Mouse (Mus musculus) ES-E14 (cell line): ENCODE measurements around the gene Azin2. TPM values are rescaled to one million over a fixed set of nuclear protein-coding genes. Genes with fewer than 3 reads are reported as not detected.

Experiments used
- DNase-seq: peaks from one replicate; pipeline ENCODE4 v3.0.0-alpha.2; 2013; ENCODE audit warnings: low read depth, low spot score
- H3K27ac ChIP-seq: 2 replicates; pipeline ENCODE4 v1.5.1; 2012; ENCODE audit warnings: low read depth, mild to moderate bottlenecking, low read length, moderate library complexity, mixed read lengths; ENCODE audit not compliant: poor library complexity, insufficient read depth, severe bottlenecking
- H3K36me3 ChIP-seq: 2 replicates; pipeline ENCODE4 v1.6.1; 2012; ENCODE audit warnings: mild to moderate bottlenecking, low read length, moderate library complexity, mixed read lengths; ENCODE audit not compliant: control insufficient read depth, poor library complexity, insufficient read depth, severe bottlenecking
- H3K4me1 ChIP-seq, 2 experiments: fragments of 150-350 bp in 1 of 2; sonication (generic) in 1 of 2; 2 replicates each; pipeline ENCODE4 v1.6.1; 2012; ENCODE audit warnings: low read length in 2 of 2, mild to moderate bottlenecking in 1 of 2, mixed read lengths in 1 of 2; ENCODE audit not compliant: control insufficient read depth in 2 of 2, insufficient read depth in 2 of 2, poor library complexity in 1 of 2
- H3K4me3 ChIP-seq, 2 experiments: fragments of 150-350 bp in 1 of 2; sonication (generic) in 1 of 2; 2 replicates each; pipeline ENCODE4 v1.5.1; 2012; ENCODE audit warnings: low read length in 2 of 2, low read depth in 1 of 2, mild to moderate bottlenecking in 1 of 2, mixed read lengths in 1 of 2; ENCODE audit not compliant: insufficient read depth in 1 of 2, poor library complexity in 1 of 2, severe bottlenecking in 1 of 2
- H3K9ac ChIP-seq: 2 replicates; pipeline ENCODE4 v1.6.1; 2012; ENCODE audit warnings: low read depth, mild to moderate bottlenecking, low read length, mixed read lengths; ENCODE audit not compliant: poor library complexity, insufficient read depth, severe bottlenecking
- H3K9me3 ChIP-seq: fragments of 150-350 bp; sonication (generic); 2 replicates; pipeline ENCODE4 v1.6.1; 2012; ENCODE audit warnings: low read depth, mild to moderate bottlenecking, low read length; ENCODE audit not compliant: control insufficient read depth, insufficient read depth
- CHD2 ChIP-seq: IDR thresholded peaks from 2 replicates; pipeline ENCODE4 v1.6.1; 2014; ENCODE audit warnings: mild to moderate bottlenecking, low read depth, low read length, inconsistent platforms
- HCFC1 ChIP-seq: IDR thresholded peaks from 2 replicates; pipeline ENCODE4 v1.6.1; 2012; ENCODE audit warnings: low read length, inconsistent platforms, borderline replicate concordance; ENCODE audit not compliant: insufficient read depth
- MAFK ChIP-seq: IDR thresholded peaks from 2 replicates; pipeline ENCODE4 v1.6.1; 2014; ENCODE audit warnings: mild to moderate bottlenecking, low read depth, low read length, inconsistent platforms; ENCODE audit not compliant: insufficient read depth
- ZC3H11A ChIP-seq: IDR thresholded peaks from 2 replicates; pipeline ENCODE4 v1.6.1; 2012; ENCODE audit warnings: low read depth, mild to moderate bottlenecking, inconsistent platforms, low read length, borderline replicate concordance
- ZNF384 ChIP-seq: IDR thresholded peaks from 2 replicates; pipeline ENCODE4 v1.6.1; 2012; ENCODE audit warnings: low read depth, low read length, inconsistent platforms
- in situ Hi-C, 2 experiments: fragments of 600-800 bp; cut with MboI; formaldehyde crosslinking; loops; one replicate each; pipeline ENCODE4 v1.15.1; 2025; ENCODE audit warnings: low sequenced_read_pairs in 2 of 2, inconsistent platforms in 1 of 2; ENCODE audit not compliant: unreplicated experiment in 2 of 2
- total RNA-seq: library from RNA; depleted of rRNA; stranded (reverse); fragments of 300-350 nt; gene quantifications from 2 replicates; pipeline ENCODE4 v1.2.3, GENCODE M21; 2012

Gene Azin2
- total RNA-seq, 1 experiment, result 16.0 TPM

DNA sequence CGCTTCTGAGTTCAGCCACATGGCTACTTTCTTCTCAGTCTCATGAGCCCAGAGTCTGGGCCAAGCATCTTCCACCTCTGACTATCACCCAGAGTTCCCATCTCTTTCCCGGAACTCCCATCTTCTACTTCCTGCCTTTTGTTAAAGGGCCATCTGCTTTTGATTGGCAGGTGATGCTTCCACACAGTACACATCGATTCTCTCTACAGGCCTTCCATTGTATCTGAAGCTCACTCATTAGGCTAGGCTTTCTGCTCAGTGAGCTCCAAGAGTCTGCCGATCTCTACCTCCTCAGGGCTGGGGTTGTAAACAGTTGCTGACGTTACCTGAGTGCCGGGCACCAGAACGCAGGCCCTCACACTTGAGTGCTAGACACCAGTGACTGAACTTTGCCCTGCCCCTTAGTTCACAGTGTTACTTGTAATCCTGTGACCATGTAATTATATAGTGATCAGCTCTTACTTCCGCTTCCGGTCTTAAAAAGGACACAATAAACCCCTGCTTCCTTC is 29.3 kb upstream of the Azin2 start, which contains the start of gene Ak2:
TSS of gene Ak2 (plus strand) at position 459 of the 509 bp plus-strand sequence.
- peak within 1 kb of the TSS in 1 of 2 experiments; percentile 3; a peak in 1 of 4 replicates for H3K4me3 ChIP-seq
- in situ Hi-C loops, result no loop called here

DNA sequence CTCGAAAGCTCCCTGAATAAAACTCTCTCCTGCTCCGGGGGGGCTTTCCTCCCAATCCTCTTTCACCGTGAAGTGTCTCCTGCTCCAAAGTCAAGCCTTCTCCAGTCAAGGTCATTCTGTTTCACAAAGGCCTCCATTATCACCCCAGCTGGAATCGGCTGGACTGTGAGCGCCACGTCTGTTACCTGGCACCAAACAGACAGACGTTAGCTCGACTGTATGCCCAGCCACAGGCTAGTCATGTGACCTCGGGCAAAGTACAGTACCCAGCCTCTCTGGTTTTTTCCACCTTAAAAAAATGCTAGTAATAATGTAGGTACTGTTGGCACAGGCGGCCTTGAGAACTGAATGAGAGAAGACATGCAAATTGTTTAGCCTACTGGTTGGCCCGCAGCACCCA is 27.4 kb upstream of the Azin2 start:
- in situ Hi-C loops, result no loop called here
- 0 out of 2 replicates have a peak overlapping the region, but pooled peaks have one; percentile 33 for H3K9ac ChIP-seq
- H3K9me3 ChIP-seq, result no peaks in the 10 kb centered on the region
- no peak for DNase-seq
- H3K36me3 ChIP-seq, result no peaks in the 10 kb centered on the region
- H3K27ac ChIP-seq, result no peak overlapping the region
- no peak overlapping the region; a peak in 1 of 4 replicates for H3K4me3 ChIP-seq
- TF ChIP-seq HCFC1 (no peak), ZNF384 (no peak), ZC3H11A (no peak), MAFK (no peak), CHD2 (no peak)
- peaks cover 3 to 7% of the 10 kb centered on the region in 2 experiments; a peak in 3 of 4 replicates for H3K4me1 ChIP-seq

More for the DNA sequence above, 29.3 kb upstream of the Azin2 start, which contains the start of gene Ak2:
- Histone ChIP-seq H3K9ac (no peak within 1 kb of the TSS; the same call in 1 of the 2 replicates), H3K9me3 (no peaks in the 10 kb centered on the region), H3K4me1 (peaks cover 3 to 13% of the 10 kb centered on the region in 2 experiments; a peak in 3 of 4 replicates), H3K36me3 (peaks cover 11% of the 10 kb centered on the region; the same call in 1 of the 2 replicates), H3K27ac (no peak within 1 kb of the TSS)
- no peak for DNase-seq
- TF ChIP-seq MAFK (no peak), ZC3H11A (no peak), CHD2 (no peak), ZNF384 (no peak), HCFC1 (no peak)

DNA sequence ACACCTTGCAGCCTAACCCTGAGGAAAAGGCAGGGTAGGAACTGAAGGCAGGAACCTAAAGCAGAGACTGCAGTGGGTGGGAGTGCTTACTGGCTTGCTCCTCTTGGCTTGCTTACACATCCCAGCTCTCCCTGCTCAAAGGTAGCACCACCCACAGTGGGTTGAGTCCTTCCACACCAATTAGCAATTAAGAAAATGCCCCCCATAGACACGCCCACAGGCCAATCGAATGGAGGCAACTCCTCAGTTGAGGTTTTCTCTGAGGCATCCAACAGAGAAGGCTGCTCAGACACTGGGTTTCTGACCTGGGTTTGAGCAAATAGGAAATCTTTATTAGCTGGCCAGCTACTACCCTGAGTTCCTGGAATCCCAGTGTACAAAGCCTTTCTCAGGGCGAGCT is 26.7 kb upstream of the Azin2 start:
- DNase-seq, result no peak
- Histone ChIP-seq H3K36me3 (no peaks in the 10 kb centered on the region), H3K9me3 (no peaks in the 10 kb centered on the region), H3K9ac (no peak overlapping the region), H3K4me1 (peaks cover 3% of the 10 kb centered on the region in 2 experiments; a peak in 3 of 4 replicates), H3K27ac (peak overlapping the region; percentile 2; the same call in 1 of the 2 replicates), H3K4me3 (peak overlapping the region in 1 of 2 experiments; percentile 18; a peak in 1 of 4 replicates)
- in situ Hi-C loops, result no loop called here
- TF ChIP-seq CHD2, result no peak
- no peak for TF ChIP-seq ZNF384
- no peak for TF ChIP-seq ZC3H11A
- TF ChIP-seq MAFK, result no peak
- TF ChIP-seq HCFC1, result no peak

DNA sequence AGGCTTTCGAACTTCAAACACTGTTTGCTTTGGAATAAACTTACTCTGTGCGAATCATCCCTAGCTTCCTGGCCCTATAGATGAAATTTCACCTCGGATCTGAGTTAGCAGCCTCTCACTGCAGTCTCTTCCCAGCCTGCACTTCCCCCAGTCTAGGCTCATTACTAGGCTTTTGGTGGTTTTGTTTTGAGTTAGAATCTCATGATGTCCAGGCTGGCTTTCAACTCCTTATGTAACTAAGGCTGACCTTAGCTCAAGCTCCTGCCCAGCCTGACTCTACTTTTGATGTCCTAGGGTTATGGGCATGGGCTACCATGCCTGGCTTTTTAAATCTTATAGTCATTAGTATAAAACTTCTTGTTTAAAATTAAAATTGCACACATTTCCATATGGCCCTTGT is 22.4 kb upstream of the Azin2 start:
- H3K27ac ChIP-seq, result no peak overlapping the region
- no peak overlapping the region for H3K4me3 ChIP-seq
- no peak for DNase-seq
- in situ Hi-C loops, result no loop called here
- no peaks in the 10 kb centered on the region for H3K36me3 ChIP-seq
- peaks cover 3 to 9% of the 10 kb centered on the region in 2 experiments for H3K4me1 ChIP-seq
- TF ChIP-seq ZNF384 (no peak), ZC3H11A (no peak), MAFK (no peak), CHD2 (no peak), HCFC1 (no peak)
- no peaks in the 10 kb centered on the region for H3K9me3 ChIP-seq
- no peak overlapping the region for H3K9ac ChIP-seq

DNA sequence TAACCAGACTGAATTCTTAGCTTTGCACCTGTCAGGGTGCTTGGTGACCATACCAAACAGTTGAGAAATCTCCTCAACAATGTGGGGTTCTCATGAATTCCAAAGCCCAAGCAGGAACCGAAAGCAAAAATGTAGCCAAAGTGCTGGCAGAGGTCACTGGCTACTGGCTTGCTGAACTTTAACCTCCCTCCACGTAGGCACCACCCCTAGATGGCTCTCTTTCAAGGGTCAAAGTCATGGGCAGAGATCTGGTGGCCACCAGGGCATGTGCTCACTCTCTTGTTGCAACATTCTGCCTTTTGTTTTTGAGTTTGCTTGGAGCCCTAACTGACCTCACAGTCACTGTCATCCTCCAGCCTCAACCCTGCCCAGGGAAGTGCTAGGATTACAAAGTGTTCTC is 21.4 kb upstream of the Azin2 start:
- TF ChIP-seq ZNF384 (no peak), ZC3H11A (no peak), CHD2 (no peak), HCFC1 (no peak), MAFK (no peak)
- no peak for DNase-seq
- no peak overlapping the region for H3K27ac ChIP-seq
- H3K4me3 ChIP-seq, result no peak overlapping the region
- peaks cover 3 to 9% of the 10 kb centered on the region in 2 experiments for H3K4me1 ChIP-seq
- no peaks in the 10 kb centered on the region for H3K9me3 ChIP-seq
- in situ Hi-C loops, result no loop called here
- no peak overlapping the region for H3K9ac ChIP-seq
- no peaks in the 10 kb centered on the region for H3K36me3 ChIP-seq
